Mouse (Mus musculus) frontal cortex, postnatal 25 days (tissue): ENCODE results near the gene Galntl5.
"Not testable (repeated sequence)": the region's sequence is repeated elsewhere in the genome, so short reads cannot be mapped to it uniquely, and the experiment has no call there.

ENCODE experiments used
- DNase-seq, 2 experiments: peaks; one replicate each; pipeline ENCODE4 v3.0.0; 2022; ENCODE audit warnings: low spot score in 2 of 2

Galntl5 gene

DNA sequence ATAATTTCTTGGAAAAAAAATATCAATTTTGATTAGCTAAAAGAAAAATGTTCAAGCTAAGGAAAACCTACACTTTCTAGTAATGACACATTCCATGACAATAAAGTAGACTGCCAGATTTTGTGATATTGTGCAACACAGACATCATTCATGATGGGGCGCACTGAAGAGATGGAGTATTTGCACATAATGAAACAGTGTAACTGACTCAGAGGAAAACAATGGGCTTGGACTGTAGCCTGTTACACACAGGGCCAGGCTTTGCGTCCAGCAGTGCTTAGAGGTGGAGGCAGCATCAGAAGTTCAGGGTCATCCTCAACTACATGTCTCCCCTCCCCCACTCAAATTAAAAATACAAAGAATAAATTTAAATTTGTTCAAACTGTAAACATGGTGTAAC, 9.3 kb downstream of the Galntl5 start:
- no peak for DNase-seq

DNA sequence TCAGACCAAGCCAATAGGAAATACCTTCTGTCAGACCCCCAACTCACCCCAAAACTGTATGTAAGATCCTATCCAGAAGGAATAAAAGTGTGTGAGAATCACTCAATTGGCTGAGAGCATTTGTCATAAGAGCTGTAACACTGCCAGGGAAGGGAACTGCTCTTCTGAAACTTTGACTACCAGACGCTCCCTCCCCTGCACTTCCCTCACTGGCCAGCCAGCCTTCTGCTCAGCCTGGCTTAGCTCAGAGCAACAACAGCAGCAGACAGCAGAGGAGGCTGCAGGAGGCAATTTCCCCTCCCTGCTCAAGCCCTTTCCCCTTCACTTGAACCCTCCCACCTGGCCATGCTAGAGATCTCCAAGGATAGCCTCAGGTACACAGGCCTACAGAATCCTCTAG, 30.6 kb downstream of the Galntl5 start:
- DNase-seq = no peak

- DNase-seq = not testable (repeated sequence)
These were observed 32.0 kb downstream of the Galntl5 start for GRCm38 (mm10) chr5:25213216-25213615.

GRCm38 (mm10) chr5:25215006-25215405, 33.7 kb downstream of the Galntl5 start:
- no peak for DNase-seq

GRCm38 (mm10) chr5:25221604-25222003, 40.3 kb downstream of the Galntl5 start, which contains the start of gene Galnt11:
TSS of gene Galnt11 (plus strand) at chr5:25221904.
- no peak for DNase-seq

GRCm38 (mm10) chr5:25222752-25223702, 41.8 kb downstream of the Galntl5 start, which contains the start of gene E130116L18Rik:
TSS of gene E130116L18Rik (minus strand) at chr5:25223153.
- DNase-seq = peak; percentile 71 to 84

DNA sequence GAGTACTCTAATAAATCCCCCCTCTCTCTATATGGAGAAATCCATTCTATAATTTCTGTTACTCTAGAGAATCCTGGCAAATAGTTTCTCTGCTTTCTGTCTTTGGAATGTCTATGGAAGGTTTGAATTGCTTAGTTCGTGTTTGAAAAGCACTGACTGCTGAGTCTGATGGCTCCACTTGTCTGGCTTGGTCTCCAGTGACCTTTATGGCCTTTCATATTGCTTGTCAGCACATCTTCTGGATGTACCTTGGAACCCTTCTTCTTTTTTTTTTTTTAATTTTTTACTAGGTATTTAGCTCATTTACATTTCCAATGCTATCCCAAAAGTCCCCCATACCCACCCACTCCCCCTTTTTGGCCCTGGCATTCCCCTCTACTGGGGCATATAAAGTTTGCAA, 43.1 kb downstream of the Galntl5 start:
- DNase-seq = not testable (repeated sequence)

- no peak for DNase-seq
These were observed 61.8 kb downstream of the Galntl5 start for GRCm38 (mm10) chr5:25243101-25243500.

DNA sequence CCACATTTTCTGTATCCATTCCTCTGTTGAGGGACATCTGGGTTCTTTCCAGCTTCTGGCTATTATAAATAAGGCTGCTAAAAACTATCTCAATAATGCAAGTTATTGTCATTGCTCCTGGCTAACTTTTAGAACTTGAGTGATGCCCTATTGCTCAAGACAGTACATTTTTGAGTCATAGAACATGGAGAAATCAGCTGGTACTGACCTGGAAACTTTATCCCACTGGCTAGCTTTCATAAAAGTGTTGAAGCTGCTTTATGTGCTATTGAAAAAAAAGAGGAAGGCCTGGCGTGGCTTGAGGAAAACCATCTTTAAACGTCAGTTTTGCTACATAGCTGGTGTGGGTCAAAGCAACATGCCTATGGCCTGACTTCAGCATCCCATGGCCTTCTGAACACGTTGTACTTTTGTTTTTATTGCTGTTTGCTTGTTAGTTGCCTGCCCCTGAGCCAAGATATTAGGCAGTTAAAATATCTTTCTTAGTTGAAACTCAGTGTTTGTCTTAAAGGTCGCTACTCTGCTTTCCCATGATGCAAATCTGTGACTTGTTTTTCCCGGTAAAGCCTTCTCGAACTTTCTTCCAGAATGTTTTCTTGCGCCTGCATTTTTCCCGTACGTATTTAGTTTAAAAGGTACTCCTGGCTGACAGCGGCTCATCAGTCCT, 64.7 kb downstream of the Galntl5 start:
- no peak for DNase-seq

GRCm38 (mm10) chr5:25246473-25246865, 65.2 kb downstream of the Galntl5 start:
- no peak for DNase-seq

GRCm38 (mm10) chr5:25247036-25247435, 65.8 kb downstream of the Galntl5 start:
- DNase-seq = no peak

DNA sequence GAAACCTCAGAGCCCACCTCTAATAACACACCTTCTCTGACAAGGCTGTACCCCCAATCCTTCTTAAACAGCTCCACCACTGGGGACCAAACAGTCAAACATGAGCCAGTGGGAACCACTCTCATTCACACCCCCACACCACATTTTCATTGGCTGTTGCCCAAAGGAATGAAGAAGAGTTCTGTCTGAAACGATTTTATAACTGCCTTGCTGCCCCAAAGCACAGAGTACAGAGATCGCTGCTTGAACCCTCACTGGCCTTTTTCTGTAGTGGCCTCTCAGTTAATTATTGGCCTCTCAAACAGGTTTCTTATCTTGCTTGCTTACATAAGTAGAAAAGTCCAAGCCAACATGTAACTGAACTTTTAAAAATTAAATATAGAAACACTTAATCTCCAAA, 71.2 kb downstream of the Galntl5 start:
- DNase-seq = no peak

DNA sequence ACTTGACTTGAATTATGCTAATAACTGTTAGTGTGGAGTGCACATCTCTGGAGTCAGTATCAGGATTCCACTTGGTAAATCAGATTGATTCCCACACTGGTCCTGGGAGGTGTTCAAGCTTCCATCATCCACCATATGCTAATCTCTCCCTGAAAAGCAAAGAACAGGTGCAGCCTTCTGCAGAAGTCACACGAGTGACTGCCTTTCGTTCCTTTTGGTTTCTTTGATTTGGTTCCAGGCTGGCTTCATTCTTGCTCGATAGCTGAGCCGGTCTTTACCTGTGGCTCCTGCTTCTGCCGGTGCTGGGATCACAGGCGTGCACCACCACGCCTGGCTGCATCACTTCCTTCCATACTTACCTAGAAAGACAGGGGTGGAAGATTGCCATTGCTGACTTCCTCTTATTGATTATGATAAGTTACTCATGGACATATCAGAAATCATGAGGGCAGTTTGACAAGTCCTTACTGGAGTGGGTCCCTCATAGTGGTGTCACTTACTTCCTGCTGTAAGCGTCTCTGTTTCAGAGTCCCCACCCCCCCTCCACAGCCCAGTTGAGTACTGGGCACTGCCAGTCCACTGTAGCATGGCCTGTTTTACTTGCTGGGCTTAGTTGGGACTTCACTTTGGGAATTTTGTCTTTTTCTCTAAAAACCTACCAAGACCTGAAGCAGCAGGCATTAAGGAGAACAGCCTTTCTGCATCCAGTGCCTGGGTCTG, 71.7 kb downstream of the Galntl5 start:
- DNase-seq = no peak

GRCm38 (mm10) chr5:25254491-25254890, 73.2 kb downstream of the Galntl5 start:
- DNase-seq = no peak

DNA sequence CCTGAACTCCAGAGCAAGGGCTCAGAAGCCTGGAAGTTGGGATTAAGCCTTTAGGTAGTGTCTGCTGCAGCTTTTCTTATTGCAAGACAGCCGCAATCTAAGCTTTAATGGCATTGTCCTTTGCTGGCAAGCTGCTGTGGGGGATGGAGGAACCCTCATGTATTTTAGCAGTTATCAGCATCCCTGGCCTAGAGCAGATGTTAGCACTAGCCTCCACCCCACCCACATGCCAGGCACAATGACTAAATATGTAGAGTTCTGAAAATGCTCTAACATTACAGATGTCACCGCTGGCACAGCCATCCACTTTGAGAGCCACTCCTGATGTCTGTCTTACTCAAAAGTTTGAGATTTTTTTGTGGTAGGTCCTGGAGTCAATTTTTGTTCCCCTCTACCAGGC, 75.4 kb downstream of the Galntl5 start:
- peak in 1 of 2 experiments; percentile 30 for DNase-seq

DNA sequence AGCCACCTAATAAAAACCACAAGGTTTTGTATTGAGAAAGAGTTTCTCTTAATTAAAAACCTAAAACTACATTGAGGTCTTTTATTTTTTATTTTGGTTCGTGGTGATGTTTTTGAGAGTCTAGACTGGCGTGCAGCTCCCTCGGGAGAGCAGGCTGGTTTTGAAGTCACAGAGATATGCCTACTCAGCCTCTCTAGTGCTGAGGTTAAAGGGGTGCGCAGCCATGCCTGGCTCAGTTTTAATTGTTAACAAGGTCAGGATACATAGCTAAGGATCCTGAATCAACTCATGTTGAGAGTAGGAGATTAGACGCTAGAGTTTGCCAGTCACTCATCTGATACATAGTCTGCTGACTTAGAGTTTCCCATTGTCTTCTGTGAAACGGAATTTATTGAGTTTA, 80.2 kb downstream of the Galntl5 start:
- DNase-seq = no peak

DNA sequence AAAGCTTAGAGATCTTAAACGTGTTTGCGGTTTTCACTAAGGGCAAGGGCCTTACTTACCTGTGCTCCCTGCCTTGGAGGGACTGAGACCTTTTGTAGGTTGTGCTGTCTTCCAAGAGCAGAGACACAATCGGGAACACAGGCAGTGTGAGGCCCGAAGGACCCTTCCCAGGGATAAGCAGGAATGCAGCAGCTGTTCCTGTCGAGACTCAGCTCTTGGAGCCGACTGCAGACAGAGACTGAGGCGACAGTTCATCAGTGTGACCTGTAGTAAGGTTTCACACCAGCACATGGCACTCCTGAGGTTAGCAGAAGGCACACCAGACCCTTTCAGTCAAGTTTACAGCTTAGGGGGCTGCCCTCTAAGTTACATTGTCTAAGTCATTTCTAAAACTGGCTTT, 81.0 kb downstream of the Galntl5 start:
- no peak for DNase-seq

GRCm38 (mm10) chr5:25268258-25268888, 87.1 kb downstream of the Galntl5 start:
- no peak for DNase-seq
